Mouse (Mus musculus): ENCODE measurements around the gene Clstn1.

The Clstn1 gene

GRCm38 (mm10) chr4:149586044-149586782 is at the start of gene Clstn1:
Gene Clstn1 (plus strand): TSS chr4:149586468.
- DNase-seq (ENCODE audit: low read depth, low spot score) = no peak

- no peak for DNase-seq (ENCODE audit: low read depth, low spot score)
Observed at GRCm38 (mm10) chr4:149539441-149539840, 46.8 kb upstream of the Clstn1 start.

- DNase-seq (ENCODE audit: low read depth, low spot score) = no peak
Observed at GRCm38 (mm10) chr4:149541935-149542334, 44.3 kb upstream of the Clstn1 start.

GRCm38 (mm10) chr4:149542431-149542830 is 43.8 kb upstream of the Clstn1 start:
- no peak for DNase-seq (ENCODE audit: low read depth, low spot score)

GRCm38 (mm10) chr4:149542927-149543553 is 43.2 kb upstream of the Clstn1 start:
- DNase-seq (ENCODE audit: low read depth, low spot score) = peak; percentile 85

GRCm38 (mm10) chr4:149544892-149545291 is 41.4 kb upstream of the Clstn1 start:
- DNase-seq (ENCODE audit: low read depth, low spot score) = peak; percentile 79

- DNase-seq (ENCODE audit: low read depth, low spot score) = no peak
Observed at GRCm38 (mm10) chr4:149546797-149547444, 39.3 kb upstream of the Clstn1 start.

- DNase-seq (ENCODE audit: low read depth, low spot score) = no peak
Observed at GRCm38 (mm10) chr4:149547523-149547922, 38.7 kb upstream of the Clstn1 start.

GRCm38 (mm10) chr4:149549221-149549925 is 36.9 kb upstream of the Clstn1 start:
- DNase-seq (ENCODE audit: low read depth, low spot score) = peak; percentile 80

- no peak for DNase-seq (ENCODE audit: low read depth, low spot score)
Observed at GRCm38 (mm10) chr4:149550866-149551265, 35.4 kb upstream of the Clstn1 start.

GRCm38 (mm10) chr4:149551696-149552095 is 34.6 kb upstream of the Clstn1 start:
- no peak for DNase-seq (ENCODE audit: low read depth, low spot score)

GRCm38 (mm10) chr4:149553834-149554233 is 32.4 kb upstream of the Clstn1 start:
- DNase-seq (ENCODE audit: low read depth, low spot score) = no peak

GRCm38 (mm10) chr4:149556111-149556510 is 30.2 kb upstream of the Clstn1 start:
- DNase-seq (ENCODE audit: low read depth, low spot score) = no peak

GRCm38 (mm10) chr4:149557905-149558304 is 28.4 kb upstream of the Clstn1 start:
- DNase-seq (ENCODE audit: low read depth, low spot score) = no peak

GRCm38 (mm10) chr4:149558389-149558788 is 27.9 kb upstream of the Clstn1 start:
- DNase-seq (ENCODE audit: low read depth, low spot score) = no peak

GRCm38 (mm10) chr4:149561392-149561791 is 24.9 kb upstream of the Clstn1 start:
- DNase-seq (ENCODE audit: low read depth, low spot score) = no peak

- no peak for DNase-seq (ENCODE audit: low read depth, low spot score)
Observed at GRCm38 (mm10) chr4:149561986-149562904, 24.0 kb upstream of the Clstn1 start.

GRCm38 (mm10) chr4:149562905-149563347 is 23.3 kb upstream of the Clstn1 start:
- DNase-seq (ENCODE audit: low read depth, low spot score) = no peak

GRCm38 (mm10) chr4:149563941-149564361 is 22.3 kb upstream of the Clstn1 start:
- no peak for DNase-seq (ENCODE audit: low read depth, low spot score)

GRCm38 (mm10) chr4:149564452-149565407 is 21.5 kb upstream of the Clstn1 start:
- DNase-seq (ENCODE audit: low read depth, low spot score) = peak; percentile 58
